12 mouse cellular contexts compared by ENCODE assay signal in genomic region chr12:108371429-108371765, GRCm38 (mm10). TPM values are rescaled to one million over a fixed set of nuclear protein-coding genes. Genes with fewer than 3 reads are reported as not detected.
DNase-seq lines count a peak whose midpoint lies in the region; ATAC-seq and TF ChIP-seq lines count a peak whose summit lies in the region.
"Had no signal": no experiment of that assay in that cellular context is flagged by ENCODE, and none has a peak within 500 bp of the region (broad histone marks: within the 10 kb centered on the region; RNA-seq: fewer than 3 reads in every experiment).

No protein-coding gene starts in this region.

- intact Hi-C loops in heart, postnatal 10 days (cut with DNase I): no loop called here

- peaks cover 27% of the 10 kb centered on the region for H3K4me1 ChIP-seq in heart, embryonic 11.5 days (ENCODE audit: control insufficient read depth, insufficient read depth, low read length)
- H3K4me1 ChIP-seq in lung, embryonic 14.5 days (ENCODE audit: insufficient read depth): peaks cover 22% of the 10 kb centered on the region

- H3K4me3 ChIP-seq in heart, embryonic 11.5 days (ENCODE audit: low read depth, low read length): peak overlapping the region; percentile 31
- peak overlapping the region; percentile 23 for H3K4me3 ChIP-seq in lung, embryonic 14.5 days (ENCODE audit: low read depth, low read length)
- H3K4me3 ChIP-seq: hindbrain, embryonic 13.5 days; megakaryocyte, embryonic 14.5 days had no signal

- peak overlapping the region; percentile 88 for H3K27ac ChIP-seq in heart, embryonic 11.5 days (ENCODE audit: low read depth, low read length)
- peak overlapping the region; percentile 90 for H3K27ac ChIP-seq in lung, embryonic 14.5 days (ENCODE audit: low read depth)
- H3K27ac ChIP-seq: hindbrain, embryonic 13.5 days had no signal

- WGBS in heart, embryonic 11.5 days (ENCODE audit: insufficient replicate concordance): 51% methylated on average over 6 of the region's 6 CpGs
- 58% methylated on average over 6 of the region's 6 CpGs for WGBS in lung, embryonic 14.5 days

- peak overlapping the region; percentile 60 for H3K4me2 ChIP-seq in heart, embryonic 11.5 days
- H3K4me2 ChIP-seq in lung, embryonic 14.5 days: peak overlapping the region; percentile 47
- H3K4me2 ChIP-seq: hindbrain, embryonic 13.5 days had no signal

- H3K27me3 ChIP-seq in heart, embryonic 11.5 days (ENCODE audit: control insufficient read depth, insufficient read depth, low read length): no peaks in the 10 kb centered on the region
- H3K27me3 ChIP-seq in lung, embryonic 14.5 days (ENCODE audit: insufficient read depth, low read length): no peaks in the 10 kb centered on the region

- no peaks in the 10 kb centered on the region for H3K36me3 ChIP-seq in heart, embryonic 11.5 days (ENCODE audit: control insufficient read depth, insufficient read depth, low read length)
- no peaks in the 10 kb centered on the region for H3K36me3 ChIP-seq in lung, embryonic 14.5 days (ENCODE audit: insufficient read depth)
- H3K36me3 ChIP-seq: hindbrain, embryonic 13.5 days had no signal

- no peak for ATAC-seq in heart, embryonic 11.5 days (replicated peaks; ENCODE audit: insufficient number of reproducible peaks, low FRiP score, low TSS enrichment)
- ATAC-seq in lung, embryonic 14.5 days (ENCODE audit: insufficient read depth): peak; percentile 7; the same call in 1 of the 2 replicates
- ATAC-seq: forebrain, embryonic 16.5 days had no signal

- no peak for DNase-seq in heart, postnatal 10 days
- peak; percentile 32 for DNase-seq in urinary bladder, postnatal 14 days (ENCODE audit: low spot score)
- no peak for DNase-seq in urinary bladder, adult 18-20 months (ENCODE audit: low spot score in 2 of 2)
- peak; percentile 27 for DNase-seq in lung, embryonic 14.5 days
- no peak for DNase-seq in frontal cortex, postnatal 14 days (ENCODE audit: low spot score in 2 of 2)
- DNase-seq in frontal cortex, postnatal 36 days (ENCODE audit: low spot score in 2 of 2): no peak
- no peak for DNase-seq in right cerebral cortex, postnatal 14 days
- DNase-seq: embryo, embryonic 11 days had no signal

- H3K9ac ChIP-seq in heart, embryonic 11.5 days (ENCODE audit: low read depth, low read length): peak overlapping the region; percentile 64
- peak overlapping the region; percentile 29 for H3K9ac ChIP-seq in lung, embryonic 14.5 days
- H3K9ac ChIP-seq: hindbrain, embryonic 13.5 days had no signal

- TF ChIP-seq CTCF in lung, embryonic 14.5 days (IDR thresholded peaks at IDR 0.05; ENCODE audit: low read depth): no peak

- H3K9me3 ChIP-seq in heart, embryonic 11.5 days (replicated peaks; ENCODE audit: control insufficient read depth, low read length): no peaks in the 10 kb centered on the region
- no peaks in the 10 kb centered on the region for H3K9me3 ChIP-seq in lung, embryonic 14.5 days (ENCODE audit: low read depth, low read length)
- H3K9me3 ChIP-seq: hindbrain, embryonic 13.5 days; megakaryocyte, embryonic 14.5 days had no signal

RNA-seq across cellular contexts. Expression of gene Eml1, which starts 0.6 kb away (rescaled TPM):
- polyA plus RNA-seq in heart, embryonic 11.5 days (2014; fragmentation: Nextera tagmentation; extraction: Ambion mirVana): 48.3 and 48.7 TPM in 2 replicates
- 10 to 100 TPM; 82.1 to 94.6 TPM for total RNA-seq in heart, postnatal 10 days (2021)
- polyA plus RNA-seq in lung, embryonic 14.5 days (2014; fragmentation: Nextera tagmentation; extraction: Ambion mirVana): 105 and 109 TPM in 2 replicates

RNA-seq across cellular contexts. Expression of gene Cyp46a1, which starts 37.2 kb away (rescaled TPM):
- polyA plus RNA-seq in heart, embryonic 11.5 days (2014; fragmentation: Nextera tagmentation; extraction: Ambion mirVana): 4.3 and 5.5 TPM in 2 replicates
- 1 to 10 TPM in 1 of 2 experiments, under 1 TPM in 1; 0.69 to 2.3 TPM for total RNA-seq in heart, postnatal 10 days (2021)
- 3.9 and 4.4 TPM in 2 replicates for polyA plus RNA-seq in lung, embryonic 14.5 days (2014; fragmentation: Nextera tagmentation; extraction: Ambion mirVana)

Comparison
In these comparisons a context has a peak if more than half of its experiments do, and no peak if none do; other contexts are left out.
1. DNase-seq: peak in urinary bladder, postnatal 14 days (single experiment) and lung, embryonic 14.5 days (single experiment); none in heart, postnatal 10 days (0 of 2), urinary bladder, adult 18-20 months (0 of 2), frontal cortex, postnatal 14 days (0 of 2), frontal cortex, postnatal 36 days (0 of 2) and right cerebral cortex, postnatal 14 days (single experiment).